Mouse (Mus musculus): ENCODE results near the gene Rgs8. TPM values are rescaled to one million over a fixed set of nuclear protein-coding genes. Genes with fewer than 3 reads are reported as not detected.

The Rgs8 gene
- polyA plus RNA-seq, 1 experiment from 2014 or later = 13.4 TPM

DNA sequence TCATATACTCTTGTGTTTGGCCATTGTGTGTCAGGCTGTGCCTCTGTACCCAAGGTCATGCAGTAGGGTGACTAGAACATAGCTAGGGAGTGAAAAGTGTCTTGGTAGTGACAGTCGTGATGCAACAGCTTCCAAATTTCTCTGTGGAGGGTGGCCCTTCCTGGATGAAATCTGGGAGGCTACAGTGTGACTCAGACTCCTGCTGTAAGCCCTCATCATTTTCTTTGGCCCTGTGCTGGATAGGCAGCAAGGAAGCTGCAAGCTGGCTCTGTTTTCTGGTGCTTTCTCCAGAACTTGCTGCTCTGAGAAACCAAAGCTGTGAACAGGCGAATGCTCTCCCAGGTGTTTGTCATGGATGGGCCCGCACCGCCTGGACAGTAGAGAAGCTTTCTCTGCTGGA is 43.7 kb downstream of the Rgs8 start:
- no peak overlapping the region for H3K9ac ChIP-seq (replicated peaks)
- 95% methylated on average over 4 of the region's 4 CpGs for WGBS
- H3K27ac ChIP-seq (replicated peaks) = no peak overlapping the region
- no peaks in the 10 kb centered on the region for H3K9me3 ChIP-seq (replicated peaks)
- H3K27me3 ChIP-seq (replicated peaks) = no peaks in the 10 kb centered on the region
- peaks cover 14% of the 10 kb centered on the region for H3K4me1 ChIP-seq
- H3K36me3 ChIP-seq = peaks cover 8% of the 10 kb centered on the region; the same call in 1 of the 2 replicates
- H3K4me2 ChIP-seq = no peak overlapping the region
- no peak for ATAC-seq (ENCODE audit: low FRiP score)
- H3K4me3 ChIP-seq (replicated peaks) = no peak overlapping the region

DNA sequence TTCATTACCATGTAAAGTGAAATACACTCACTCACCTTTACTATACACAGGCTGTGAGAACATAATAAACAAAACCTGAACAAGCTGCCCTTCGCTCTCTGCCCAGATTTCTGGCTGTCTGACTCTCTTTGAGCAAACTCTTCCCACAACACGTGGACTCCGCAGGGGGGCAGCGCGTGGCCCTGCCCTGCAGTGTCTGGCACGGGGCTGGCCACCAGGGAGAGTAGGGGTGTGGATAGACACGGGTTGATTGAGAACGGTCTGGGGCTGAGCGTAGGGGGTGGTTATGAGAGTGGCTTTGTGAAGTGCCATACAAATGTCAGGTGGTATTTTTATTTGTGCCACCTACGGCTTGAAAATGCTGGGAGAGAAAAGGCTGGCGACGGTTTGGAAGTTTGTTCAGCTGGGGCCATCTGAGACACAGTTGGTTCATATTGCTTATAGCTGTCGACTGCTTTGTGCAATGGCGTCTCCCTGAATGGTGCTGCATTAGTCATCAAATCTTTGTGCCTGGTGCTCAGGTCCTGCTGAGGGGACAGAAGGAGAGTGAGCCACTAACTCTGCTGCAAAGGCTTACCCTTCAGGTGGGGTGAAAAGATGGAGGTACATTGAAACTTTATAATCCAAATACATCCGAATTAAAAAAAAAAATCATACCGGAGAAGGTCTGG is 44.9 kb downstream of the Rgs8 start:
- Histone ChIP-seq H3K27ac (replicated peaks) (no peak overlapping the region), H3K36me3 (peaks cover 8% of the 10 kb centered on the region; the same call in 1 of the 2 replicates), H3K4me2 (no peak overlapping the region), H3K27me3 (replicated peaks) (no peaks in the 10 kb centered on the region), H3K4me3 (replicated peaks) (no peak overlapping the region), H3K9ac (replicated peaks) (no peak overlapping the region), H3K9me3 (replicated peaks) (no peaks in the 10 kb centered on the region), H3K4me1 (peaks cover 16% of the 10 kb centered on the region)
- 0 out of 2 replicates have a peak, but pooled peaks have one; percentile 64 for ATAC-seq (ENCODE audit: low FRiP score)
- 51% methylated on average over 16 of the region's 16 CpGs for WGBS

- Histone ChIP-seq H3K4me1 (peaks cover 24% of the 10 kb centered on the region), H3K27ac (replicated peaks) (no peak overlapping the region), H3K9me3 (replicated peaks) (no peaks in the 10 kb centered on the region), H3K36me3 (0 out of 2 replicates have a peak, but pooled peaks cover 3% of the 10 kb centered on the region), H3K4me3 (replicated peaks) (no peak overlapping the region), H3K9ac (replicated peaks) (no peak overlapping the region), H3K27me3 (replicated peaks) (no peaks in the 10 kb centered on the region), H3K4me2 (no peak overlapping the region)
- ATAC-seq (ENCODE audit: low FRiP score) = no peak
- 57% methylated on average over 7 of the region's 7 CpGs for WGBS
Measured at GRCm38 (mm10) chr1:153698311-153699084, 45.7 kb downstream of the Rgs8 start.

DNA sequence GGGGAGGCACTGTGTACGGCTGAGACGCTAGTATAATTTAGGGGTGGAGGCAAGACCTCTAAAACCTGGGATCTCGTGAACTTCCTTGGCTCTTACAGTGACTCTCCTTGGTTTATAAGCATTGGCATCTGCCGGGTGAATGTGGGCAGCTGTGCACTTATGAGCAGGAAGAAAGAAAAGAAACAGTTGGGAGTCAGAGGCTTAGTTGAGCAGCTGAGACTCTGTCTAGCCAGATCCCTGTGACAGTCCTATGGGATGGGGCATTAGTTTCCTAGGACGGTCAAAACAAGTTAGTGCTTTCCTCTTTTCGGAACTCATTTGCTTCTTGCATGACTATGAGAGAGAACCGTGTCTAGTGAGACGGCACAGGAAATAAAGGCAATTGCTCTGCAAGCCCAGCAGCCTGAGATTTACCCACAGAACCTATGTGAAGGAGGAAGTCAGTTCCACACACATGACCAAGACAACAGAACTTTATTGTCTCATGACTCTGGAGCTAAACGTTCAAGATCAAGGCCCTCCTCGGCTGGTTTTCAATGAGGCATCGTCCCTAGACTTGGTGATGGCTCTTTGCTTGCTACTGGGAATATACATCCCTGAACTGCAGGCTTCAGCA is 47.7 kb downstream of the Rgs8 start:
- Histone ChIP-seq H3K4me3 (replicated peaks) (no peak overlapping the region), H3K9me3 (replicated peaks) (no peaks in the 10 kb centered on the region), H3K27me3 (replicated peaks) (no peaks in the 10 kb centered on the region), H3K9ac (replicated peaks) (no peak overlapping the region), H3K27ac (replicated peaks) (no peak overlapping the region), H3K36me3 (no peaks in the 10 kb centered on the region), H3K4me1 (peaks cover 35% of the 10 kb centered on the region), H3K4me2 (no peak overlapping the region)
- no peak for ATAC-seq (ENCODE audit: low FRiP score)
- 83% methylated on average over 11 of the region's 11 CpGs for WGBS

DNA sequence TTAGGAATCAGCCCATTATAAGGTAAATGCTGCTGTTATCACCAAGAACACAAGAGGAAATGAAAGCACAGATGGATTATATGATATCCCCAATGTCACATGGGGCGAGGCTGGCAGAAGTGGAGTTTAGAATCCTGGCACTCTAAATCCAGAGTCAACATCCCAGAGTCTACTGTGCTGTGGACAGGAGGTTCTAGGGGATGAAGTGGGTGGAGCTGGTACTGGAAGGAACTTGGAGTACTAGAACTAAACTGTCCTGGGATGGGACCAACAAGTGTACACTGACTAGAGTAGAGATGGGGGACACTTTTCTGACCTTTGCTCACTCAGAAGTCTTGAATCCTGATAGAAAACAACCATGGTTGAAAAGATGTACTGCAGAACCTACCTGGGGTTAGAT is 48.6 kb downstream of the Rgs8 start:
- Histone ChIP-seq H3K27me3 (replicated peaks) (no peaks in the 10 kb centered on the region), H3K27ac (replicated peaks) (no peak overlapping the region), H3K4me3 (replicated peaks) (no peak overlapping the region), H3K36me3 (no peaks in the 10 kb centered on the region), H3K9me3 (replicated peaks) (no peaks in the 10 kb centered on the region), H3K4me2 (no peak overlapping the region), H3K9ac (replicated peaks) (no peak overlapping the region), H3K4me1 (peaks cover 35% of the 10 kb centered on the region)
- 97% methylated on average over 1 of the region's 1 CpGs for WGBS
- no peak for ATAC-seq (ENCODE audit: low FRiP score)

DNA sequence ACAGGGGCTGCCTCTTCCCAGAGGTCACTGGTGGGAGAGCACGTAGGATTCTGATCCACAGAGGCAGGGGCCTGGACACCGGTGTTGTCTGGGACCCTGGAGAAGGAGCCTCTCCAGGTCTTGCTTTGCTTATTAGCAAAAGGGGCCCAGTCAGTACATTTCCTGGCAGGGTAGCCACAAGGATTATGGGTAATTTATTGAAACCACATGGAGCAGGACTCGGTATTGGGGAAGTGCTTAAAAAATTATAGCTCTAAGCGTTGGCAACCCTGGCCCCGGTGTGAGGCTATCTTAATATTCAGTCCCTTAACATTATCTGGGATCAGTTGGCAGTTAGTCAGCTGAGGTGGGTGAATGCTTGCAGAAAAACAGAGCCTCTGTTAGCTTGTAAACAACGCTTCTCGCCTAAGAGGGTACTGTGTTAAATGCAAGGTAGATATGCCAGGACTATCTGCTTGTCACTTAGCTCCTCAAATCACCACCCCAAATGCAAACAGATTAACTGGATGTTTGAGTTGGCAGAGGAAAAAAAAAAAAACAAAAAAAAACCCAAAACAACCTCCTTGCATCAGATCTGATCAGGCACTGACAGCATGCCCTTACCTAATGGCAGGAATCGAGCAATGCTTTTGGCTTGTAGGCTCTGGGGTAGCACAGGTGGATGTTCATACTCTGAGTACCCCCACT is 49.5 kb downstream of the Rgs8 start:
- Histone ChIP-seq H3K27ac (replicated peaks) (no peak overlapping the region), H3K4me3 (replicated peaks) (no peak overlapping the region), H3K4me2 (no peak overlapping the region), H3K36me3 (no peaks in the 10 kb centered on the region), H3K9ac (replicated peaks) (no peak overlapping the region), H3K4me1 (peaks cover 34% of the 10 kb centered on the region), H3K27me3 (replicated peaks) (no peaks in the 10 kb centered on the region), H3K9me3 (replicated peaks) (no peaks in the 10 kb centered on the region)
- WGBS = 80% methylated on average over 8 of the region's 8 CpGs
- no peak for ATAC-seq (ENCODE audit: low FRiP score)

DNA sequence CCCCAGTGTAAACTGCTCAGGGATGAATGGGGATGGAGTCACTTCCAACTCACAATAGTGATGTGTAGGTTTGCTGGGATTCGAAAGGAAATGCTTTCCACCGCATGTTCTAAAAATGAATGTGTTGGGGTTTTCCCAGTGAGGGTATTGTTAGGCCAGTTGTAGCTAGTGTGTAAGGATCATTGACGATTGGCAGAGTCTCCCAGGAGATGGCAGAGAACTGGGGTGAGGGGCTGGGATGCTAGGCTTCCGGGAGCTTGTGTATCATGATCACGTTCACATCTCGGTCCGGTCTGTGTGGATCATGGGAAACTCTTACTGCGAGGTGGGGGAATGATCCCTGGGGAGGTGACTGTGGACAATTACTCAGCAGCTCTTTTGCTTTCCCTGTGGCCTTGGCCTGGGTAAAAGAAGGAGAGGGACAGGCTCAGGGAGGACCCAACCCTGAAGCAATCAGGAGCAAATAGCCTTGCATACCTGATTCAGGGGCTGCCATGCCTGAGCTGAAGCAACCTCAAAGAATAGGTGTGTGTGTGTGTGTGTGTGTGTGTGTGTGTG is 50.1 kb downstream of the Rgs8 start:
- ATAC-seq (ENCODE audit: low FRiP score) = 0 out of 2 replicates have a peak, but pooled peaks have one; percentile 8
- Histone ChIP-seq H3K4me1 (peaks cover 28% of the 10 kb centered on the region), H3K4me3 (replicated peaks) (no peak overlapping the region), H3K27me3 (replicated peaks) (no peaks in the 10 kb centered on the region), H3K27ac (replicated peaks) (no peak overlapping the region), H3K9me3 (replicated peaks) (no peaks in the 10 kb centered on the region), H3K4me2 (no peak overlapping the region), H3K36me3 (no peaks in the 10 kb centered on the region), H3K9ac (replicated peaks) (no peak overlapping the region)
- 42% methylated on average over 8 of the region's 8 CpGs for WGBS

GRCm38 (mm10) chr1:153703445-153703991 is 50.7 kb downstream of the Rgs8 start:
- Histone ChIP-seq H3K4me3 (replicated peaks) (no peak overlapping the region), H3K9me3 (replicated peaks) (no peaks in the 10 kb centered on the region), H3K36me3 (no peaks in the 10 kb centered on the region), H3K4me1 (peaks cover 23% of the 10 kb centered on the region), H3K27ac (replicated peaks) (no peak overlapping the region), H3K4me2 (no peak overlapping the region), H3K9ac (replicated peaks) (no peak overlapping the region), H3K27me3 (replicated peaks) (no peaks in the 10 kb centered on the region)
- ATAC-seq (ENCODE audit: low FRiP score) = peak; percentile 49; the same call in 1 of the 2 replicates
- WGBS = 4% methylated on average over 12 of the region's 12 CpGs

GRCm38 (mm10) chr1:153704174-153704573 is 51.3 kb downstream of the Rgs8 start:
- no peak overlapping the region for H3K4me2 ChIP-seq
- 15% methylated on average over 7 of the region's 7 CpGs for WGBS
- H3K4me3 ChIP-seq (replicated peaks) = no peak overlapping the region
- no peaks in the 10 kb centered on the region for H3K27me3 ChIP-seq (replicated peaks)
- H3K9me3 ChIP-seq (replicated peaks) = no peaks in the 10 kb centered on the region
- H3K36me3 ChIP-seq = no peaks in the 10 kb centered on the region
- no peak overlapping the region for H3K9ac ChIP-seq (replicated peaks)
- H3K27ac ChIP-seq (replicated peaks) = no peak overlapping the region
- no peak for ATAC-seq (ENCODE audit: low FRiP score)
- peaks cover 20% of the 10 kb centered on the region for H3K4me1 ChIP-seq

- no peak for ATAC-seq (ENCODE audit: low FRiP score)
- no peak overlapping the region for H3K4me2 ChIP-seq
- H3K27me3 ChIP-seq (replicated peaks) = no peaks in the 10 kb centered on the region
- 14% methylated on average over 3 of the region's 3 CpGs for WGBS
- H3K4me3 ChIP-seq (replicated peaks) = no peak overlapping the region
- H3K4me1 ChIP-seq = peaks cover 20% of the 10 kb centered on the region
- H3K27ac ChIP-seq (replicated peaks) = no peak overlapping the region
- H3K36me3 ChIP-seq = no peaks in the 10 kb centered on the region
- H3K9me3 ChIP-seq (replicated peaks) = no peaks in the 10 kb centered on the region
- H3K9ac ChIP-seq (replicated peaks) = no peak overlapping the region
Measured at GRCm38 (mm10) chr1:153704996-153705395, 52.2 kb downstream of the Rgs8 start.

DNA sequence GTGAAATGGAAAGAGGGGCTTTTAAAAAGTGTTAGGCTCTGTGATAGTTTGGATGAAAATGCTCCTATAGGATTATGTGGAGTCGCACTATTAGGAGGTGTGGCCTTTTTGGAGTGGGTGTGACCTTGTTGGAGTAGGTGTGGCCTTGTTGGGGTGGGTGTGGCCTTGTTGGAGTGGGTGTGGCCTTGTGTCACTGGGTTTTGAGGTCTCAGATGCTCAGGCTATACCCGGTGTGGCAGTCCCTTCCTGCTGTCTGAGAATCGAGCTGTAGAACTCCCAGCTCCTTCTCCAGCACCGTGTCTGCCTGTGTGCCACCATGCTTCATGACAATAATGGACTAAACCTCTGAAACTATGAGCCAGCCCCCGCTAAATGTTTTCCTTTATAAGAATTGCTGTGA is 55.8 kb downstream of the Rgs8 start:
- H3K9me3 ChIP-seq (replicated peaks) = no peaks in the 10 kb centered on the region
- H3K4me2 ChIP-seq = no peak overlapping the region
- H3K27ac ChIP-seq (replicated peaks) = no peak overlapping the region
- H3K4me3 ChIP-seq (replicated peaks) = no peak overlapping the region
- H3K9ac ChIP-seq (replicated peaks) = no peak overlapping the region
- H3K36me3 ChIP-seq = no peaks in the 10 kb centered on the region
- no peaks in the 10 kb centered on the region for H3K27me3 ChIP-seq (replicated peaks)
- peaks cover 9% of the 10 kb centered on the region for H3K4me1 ChIP-seq
- WGBS = 90% methylated on average over 5 of the region's 5 CpGs
- ATAC-seq (ENCODE audit: low FRiP score) = no peak

Data from neural tube, embryonic 15.5 days (tissue).